Mouse (Mus musculus) layer of hippocampus, postnatal 10 days (tissue): ENCODE results near the gene Gm13030. TPM values are rescaled to one million over a fixed set of nuclear protein-coding genes. Genes with fewer than 3 reads are reported as not detected.
A peak's percentile ranks its signal among the peaks of the same experiment; 100 is the strongest.
"Not testable (repeated sequence)": the region's sequence is repeated elsewhere in the genome, so short reads cannot be mapped to it uniquely, and the experiment has no call there.

Experiments
- DNase-seq, 2 experiments: peaks; one replicate each; pipeline ENCODE4 v3.0.0; 2021; ENCODE audit warnings: low spot score in 2 of 2
- long read RNA-seq: library from polyadenylated mRNA; stranded (forward); transcript quantifications from one replicate; pipeline ENCODE4 v2.0.0, GENCODE M21; 2023
- total RNA-seq, 2 experiments: library from RNA; stranded (reverse); gene quantifications; 2 replicates each; pipeline ENCODE4 v1.2.3; 2021

The Gm13030 gene
- not detected for total RNA-seq
- long read RNA-seq: 0 reads

DNA sequence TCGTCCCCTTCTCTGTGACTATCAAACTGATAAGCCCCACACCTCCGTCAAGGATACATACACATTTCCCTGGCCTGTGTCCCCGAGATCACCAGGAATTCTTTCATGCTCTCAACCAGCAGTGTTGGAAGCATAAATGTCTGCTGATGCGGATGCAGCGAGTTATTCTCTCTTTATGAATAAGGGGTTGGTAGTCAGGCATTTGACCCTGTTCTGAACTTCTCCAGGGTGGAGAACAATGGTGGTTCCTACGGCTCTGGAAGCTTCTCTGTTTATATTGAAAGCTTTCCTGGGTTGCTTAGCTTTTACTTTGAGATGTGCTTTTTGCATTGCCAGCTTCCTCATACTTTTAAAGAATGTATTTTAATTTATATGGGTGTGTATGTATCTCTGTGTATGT is at the start of gene Gm13030:
Gene Gm13030 (minus strand): TSS at position 101 of the 400 bp plus-strand sequence.
- no peak for DNase-seq

DNA sequence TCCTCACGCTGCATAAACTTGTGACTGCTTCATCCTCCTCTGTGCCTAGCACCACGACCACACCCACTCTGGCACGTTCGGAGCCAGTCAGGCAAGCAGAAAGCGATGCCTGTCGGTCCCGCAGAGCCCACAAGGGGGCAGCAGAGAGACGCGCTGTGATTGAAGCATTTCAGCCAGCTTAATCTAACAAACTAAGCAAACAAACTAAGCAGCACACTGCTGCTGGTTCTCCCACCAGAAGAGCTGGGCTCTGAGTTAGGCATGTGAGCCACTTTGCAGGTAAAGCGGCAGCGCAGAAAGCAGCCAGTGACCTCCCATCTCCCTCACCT is 48.3 kb upstream of the Gm13030 start:
- DNase-seq: peak; percentile 99 to 100

DNA sequence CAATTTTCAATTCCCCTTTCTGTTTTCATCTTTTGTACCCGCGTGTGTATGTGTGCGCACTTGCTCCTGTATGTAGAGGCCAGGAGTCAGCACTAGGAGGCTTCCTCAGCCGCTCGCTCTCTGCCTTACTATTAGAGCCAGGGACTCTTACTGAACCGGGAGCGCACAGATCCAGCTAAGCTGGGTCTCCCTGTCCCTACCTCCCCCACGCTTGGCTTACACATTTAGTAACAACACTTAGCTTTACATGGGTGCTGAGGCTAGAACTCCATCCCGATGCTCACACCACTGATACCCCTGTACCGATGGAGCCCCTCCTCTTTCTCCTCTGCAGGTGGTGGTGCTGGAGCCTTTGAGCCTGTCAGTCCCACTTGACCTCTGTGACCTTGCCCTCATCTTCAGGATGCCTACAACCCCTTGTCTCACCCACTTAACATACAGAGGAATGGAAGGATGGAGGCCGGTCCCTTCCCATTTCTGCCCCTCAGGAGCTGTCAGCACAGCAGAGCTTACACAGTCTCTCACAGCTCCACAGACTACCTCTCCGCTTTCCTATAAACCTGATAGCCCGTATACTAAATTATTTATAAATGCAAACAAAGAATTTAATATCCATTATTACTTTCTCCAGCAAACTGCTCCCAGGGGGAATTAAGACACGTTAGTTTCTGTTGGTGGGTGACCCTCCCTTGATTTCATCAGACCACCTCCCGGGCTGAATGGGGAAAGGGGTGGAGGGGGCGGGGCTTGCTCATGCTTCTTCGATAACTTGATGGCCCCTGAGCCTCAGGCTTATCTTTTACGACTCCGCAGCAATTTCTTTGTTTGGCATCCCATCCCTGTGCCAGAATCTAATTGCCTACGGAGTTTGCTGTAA is 47.7 kb upstream of the Gm13030 start:
- no peak for DNase-seq

DNA sequence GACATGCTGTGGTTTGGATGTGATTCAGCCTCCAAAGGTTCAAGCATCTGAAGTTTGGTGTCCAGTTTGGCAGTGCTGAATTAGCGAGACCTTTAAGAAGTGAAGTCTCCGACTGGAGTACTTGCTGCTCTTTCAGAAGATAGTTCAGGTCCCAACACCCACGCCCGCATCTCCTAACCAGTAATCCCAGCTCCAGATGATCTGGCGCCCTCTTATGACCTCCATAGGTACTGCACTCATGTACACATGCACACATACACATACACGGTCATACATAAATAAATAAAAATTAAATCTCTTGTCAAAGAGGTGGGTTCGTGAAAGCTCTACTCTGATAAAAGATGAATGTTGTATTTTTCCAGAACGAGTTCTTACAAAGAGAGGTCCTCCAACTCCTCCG is 43.5 kb upstream of the Gm13030 start:
- DNase-seq: no peak

DNA sequence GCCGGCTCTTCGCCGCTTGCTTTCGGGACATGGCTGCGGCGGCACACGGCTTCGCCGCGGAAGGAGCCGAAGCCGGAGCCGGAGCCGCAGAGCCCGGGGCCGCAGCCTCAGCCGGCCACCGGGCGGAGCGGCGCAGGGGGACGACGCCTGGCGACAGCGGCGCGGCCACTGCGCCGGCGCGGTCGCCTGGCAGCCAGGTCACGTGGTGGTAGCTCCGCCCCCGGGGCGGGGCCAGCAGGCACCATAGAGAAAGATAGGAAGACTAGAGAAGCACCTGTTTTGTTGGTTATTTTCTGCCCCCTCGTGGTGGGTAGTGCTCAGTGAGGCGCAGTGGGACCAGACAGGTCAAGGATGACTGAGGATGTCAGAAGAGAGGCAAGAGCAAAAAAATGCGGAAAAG is 40.0 kb upstream of the Gm13030 start, which contains the start of gene Otud3:
Gene Otud3 (minus strand): TSS at position 149 of the 400 bp plus-strand sequence.
- peak; percentile 92 to 97 for DNase-seq

DNA sequence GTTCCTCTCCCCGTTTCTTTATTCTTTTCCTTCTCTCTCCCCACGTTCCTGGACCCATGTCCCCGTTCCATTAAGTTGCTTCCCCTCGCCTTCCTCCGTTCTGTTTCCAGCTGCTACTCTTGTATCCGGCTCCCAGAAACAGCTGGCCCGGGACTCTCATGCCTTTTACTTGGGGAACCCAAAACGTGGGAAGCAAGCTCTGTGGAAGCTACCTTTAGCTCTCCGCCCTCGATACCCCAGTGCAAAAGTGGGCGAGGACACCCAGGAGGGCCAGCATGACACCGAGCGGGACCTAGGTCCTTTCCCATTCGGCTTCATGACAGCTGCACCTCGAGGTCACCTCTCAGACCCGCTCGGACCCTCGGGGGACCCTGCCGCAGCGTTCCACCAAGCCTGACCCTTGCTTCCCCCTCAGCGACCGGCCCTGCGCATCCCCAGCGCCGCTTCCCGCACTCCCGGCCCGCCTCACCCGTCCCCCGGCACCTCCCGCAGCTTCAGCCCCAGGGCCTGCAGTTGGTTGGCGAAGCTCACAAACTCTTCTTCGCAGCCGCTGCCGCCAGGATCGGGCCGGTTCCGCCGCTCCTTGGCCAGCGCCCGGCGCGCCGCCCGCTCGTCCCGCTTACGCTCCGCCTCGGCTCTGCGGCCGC is 39.5 kb upstream of the Gm13030 start:
- peak in 1 of 2 experiments; percentile 41 for DNase-seq

- no peak for DNase-seq
Measured at GRCm38 (mm10) chr4:138905624-138906337, 32.0 kb upstream of the Gm13030 start.

- no peak for DNase-seq
Measured at GRCm38 (mm10) chr4:138899361-138899760, 25.6 kb upstream of the Gm13030 start.

DNA sequence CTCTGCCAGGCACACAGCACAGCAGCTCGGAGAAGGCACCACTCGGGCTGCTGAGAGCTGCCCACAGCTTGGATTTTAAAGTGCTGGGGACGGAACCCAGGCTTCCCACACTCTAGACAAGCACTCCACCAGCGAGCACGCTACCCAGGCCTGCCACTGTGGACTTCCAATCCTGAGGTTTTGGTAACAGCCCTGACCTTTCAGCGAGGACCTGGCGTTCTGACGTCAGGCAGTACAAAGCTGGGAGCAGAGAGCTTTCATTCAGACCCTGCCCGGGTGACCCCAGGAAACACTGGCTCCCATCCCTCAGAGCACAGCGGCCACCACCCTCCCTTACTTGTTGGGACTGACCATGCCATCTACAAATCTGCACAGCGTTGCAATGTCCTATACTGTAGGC is 20.0 kb upstream of the Gm13030 start:
- not testable (repeated sequence) for DNase-seq

GRCm38 (mm10) chr4:138892655-138893054 is 18.9 kb upstream of the Gm13030 start:
- DNase-seq: no peak

DNA sequence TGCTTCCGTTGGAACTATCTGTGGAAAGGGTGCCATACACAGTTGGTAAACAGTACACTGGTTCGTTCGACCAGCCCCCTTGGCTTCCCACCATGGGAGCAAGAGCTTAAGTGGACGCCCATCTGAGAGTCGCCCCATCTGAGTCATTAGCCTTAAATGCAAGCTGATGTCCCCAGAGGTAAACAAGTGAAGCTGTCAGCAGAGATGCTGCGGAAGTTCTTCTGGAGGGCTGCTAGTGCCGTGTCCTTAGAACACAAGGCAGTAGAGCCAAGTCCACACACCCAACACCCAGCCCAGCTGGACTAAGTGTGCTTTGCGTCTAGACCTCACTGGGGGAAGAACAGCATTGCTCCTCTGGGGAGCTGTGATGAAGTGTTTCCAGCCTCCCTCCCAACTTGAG is 15.9 kb upstream of the Gm13030 start:
- no peak for DNase-seq

- DNase-seq: no peak
Measured at GRCm38 (mm10) chr4:138889165-138889564, 15.4 kb upstream of the Gm13030 start.

- peak; percentile 93 to 94 for DNase-seq
Measured at GRCm38 (mm10) chr4:138884261-138884660, 10.5 kb upstream of the Gm13030 start.

DNA sequence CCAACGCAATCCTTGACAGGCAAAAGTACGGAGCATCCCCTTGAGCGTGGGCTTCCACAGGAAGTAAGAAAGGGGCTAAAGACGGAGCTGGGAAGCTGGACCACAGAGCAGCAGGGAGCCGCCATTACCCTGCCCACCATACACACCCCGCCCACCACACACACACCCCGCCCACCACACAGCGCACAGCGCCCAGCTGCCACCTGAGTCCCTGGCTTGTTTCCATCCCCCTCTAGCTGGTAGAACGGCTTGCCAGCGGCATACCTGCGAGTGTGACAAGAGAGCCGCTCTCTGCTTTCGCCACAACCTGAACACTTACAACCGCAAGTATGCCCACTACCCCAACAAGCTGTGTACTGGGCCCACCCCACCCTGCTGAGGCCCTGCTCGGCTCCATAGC is 8.4 kb upstream of the Gm13030 start:
- DNase-seq: no peak

DNA sequence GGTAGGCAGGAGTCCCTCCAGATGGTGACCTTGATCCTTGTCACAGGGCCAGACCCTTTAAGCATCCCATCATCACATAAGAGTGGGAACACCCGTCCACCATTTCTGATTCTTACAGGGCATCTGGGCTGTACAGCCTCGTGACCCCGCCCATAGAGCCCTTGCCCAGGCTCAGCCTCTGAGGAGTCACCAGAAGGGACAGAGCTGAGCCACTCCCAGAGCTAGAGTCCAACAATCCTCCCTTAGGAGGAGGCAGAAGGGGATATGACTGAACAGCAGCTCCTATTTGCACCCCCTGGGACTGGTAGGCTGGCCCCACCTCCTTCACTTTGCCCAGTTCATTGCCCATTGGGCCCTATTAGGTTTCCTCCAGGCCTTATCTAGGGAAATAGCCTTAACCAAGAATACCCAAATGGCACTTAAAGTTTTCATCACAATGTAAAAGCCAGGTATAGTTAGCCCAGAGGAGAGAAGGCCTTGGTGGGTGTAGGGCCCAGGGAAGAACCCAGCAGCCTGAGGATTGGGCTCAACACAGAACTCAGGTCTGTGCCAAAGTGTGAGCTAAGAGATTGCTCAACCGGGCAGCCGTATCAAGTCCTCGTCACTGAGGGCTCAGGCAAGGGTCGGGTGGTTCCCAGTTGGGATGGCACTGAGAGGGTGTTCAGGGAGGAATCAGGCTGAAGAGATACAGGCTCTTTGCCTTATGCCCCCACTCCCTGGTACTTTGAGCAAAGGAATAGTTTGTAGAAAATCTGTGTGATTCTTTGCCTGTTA is 7.2 kb upstream of the Gm13030 start:
- DNase-seq: no peak

GRCm38 (mm10) chr4:138879808-138880207 is 6.0 kb upstream of the Gm13030 start:
- DNase-seq: no peak

- DNase-seq: no peak
Measured at GRCm38 (mm10) chr4:138878783-138879182, 5.0 kb upstream of the Gm13030 start.

GRCm38 (mm10) chr4:138877731-138878130 is 4.0 kb upstream of the Gm13030 start, which contains the start of gene Pla2g2e:
Gene Pla2g2e, plus strand, starts transcription at chr4:138877942.
- DNase-seq: no peak

DNA sequence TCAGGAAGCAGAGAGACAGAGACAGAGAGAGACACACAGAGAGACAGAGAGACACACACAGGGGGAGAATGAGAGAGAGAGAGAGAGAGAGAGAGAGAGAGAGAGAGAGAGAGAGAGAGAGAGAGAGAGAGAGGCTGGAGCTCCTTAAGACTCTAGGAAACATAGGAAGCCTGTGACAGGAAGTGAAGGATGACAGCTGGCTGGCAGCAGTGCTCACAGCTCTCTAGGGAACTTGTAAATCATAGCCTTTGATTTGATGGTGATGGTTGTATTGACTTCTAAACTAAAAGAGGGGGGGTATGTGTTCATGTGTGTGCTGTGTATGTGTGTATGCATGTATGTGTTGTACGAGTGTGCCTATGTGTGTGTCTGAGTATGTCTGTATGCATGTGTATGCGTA is 2.2 kb upstream of the Gm13030 start:
- no peak for DNase-seq

DNA sequence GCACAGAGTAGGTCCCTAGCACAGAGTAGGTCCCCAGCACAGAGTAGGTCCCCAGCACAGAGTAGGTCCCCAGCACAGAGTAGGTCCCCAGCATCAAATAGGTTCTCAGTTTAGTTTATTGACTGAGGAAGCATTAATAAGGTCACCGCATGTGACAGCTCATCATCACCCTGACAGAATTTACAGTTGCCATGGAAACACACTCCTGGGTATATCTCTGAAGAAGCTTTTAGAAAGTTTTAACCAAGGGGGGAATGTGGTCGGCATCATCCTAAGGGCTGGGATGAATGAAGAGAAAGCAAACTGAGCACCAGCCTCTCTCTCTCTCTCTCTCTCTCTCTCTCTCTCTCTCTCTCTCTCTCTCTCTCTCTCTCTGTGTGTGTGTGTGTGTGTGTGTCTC is 1.5 kb upstream of the Gm13030 start:
- DNase-seq: not testable (repeated sequence)

GRCm38 (mm10) chr4:138868666-138869065 is 5.1 kb downstream of the Gm13030 start:
- DNase-seq: no peak
